Comparison of ENCODE assay signal across 8 mouse cellular contexts in the genomic region with DNA sequence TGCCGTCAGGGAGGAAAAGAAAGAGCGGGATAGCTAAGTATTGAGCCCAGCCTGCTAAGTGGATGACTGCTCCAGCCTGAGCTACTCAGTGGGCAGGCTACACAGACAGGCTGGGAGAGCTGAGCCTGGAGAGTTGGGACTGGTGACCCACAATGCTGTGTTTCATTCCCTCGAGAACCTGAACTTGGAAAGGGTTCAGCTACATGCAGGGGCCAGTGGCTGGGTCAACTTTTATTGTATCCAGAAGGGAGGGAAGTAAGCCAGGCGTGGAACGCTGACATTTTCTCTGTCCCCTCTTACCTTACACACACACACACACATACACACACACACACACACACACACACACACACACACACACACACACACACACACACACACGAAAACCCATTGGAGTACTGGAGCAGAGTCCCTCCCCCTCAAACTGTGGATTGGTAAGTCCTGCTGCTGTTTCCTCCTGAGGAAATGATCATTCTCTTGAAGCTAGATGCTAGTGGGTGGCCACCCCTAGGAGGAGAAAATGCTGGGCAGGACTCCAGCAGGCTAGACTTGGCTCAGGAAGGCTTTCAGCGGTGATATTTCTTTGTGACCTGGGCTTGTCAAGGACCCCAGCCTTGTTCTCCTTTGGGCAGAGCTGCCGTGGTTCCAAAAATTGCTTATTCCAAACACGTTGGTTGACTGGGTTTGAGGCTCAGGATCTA. TPM values are rescaled to one million over a fixed set of nuclear protein-coding genes. Genes with fewer than 3 reads are reported as not detected.
DNase-seq lines count a peak whose midpoint lies in the region; ATAC-seq and TF ChIP-seq lines count a peak whose summit lies in the region.

No protein-coding gene starts in this region.

- H3K9me3 ChIP-seq in forebrain, postnatal 0 days (ENCODE audit: low read length), result no peaks in the 10 kb centered on the region
- peaks cover 6% of the 10 kb centered on the region; the same call in 1 of the 2 replicates for H3K9me3 ChIP-seq in intestine, embryonic 14.5 days (ENCODE audit: control insufficient read depth, low read length)
- H3K9me3 ChIP-seq in liver, embryonic 13.5 days (replicated peaks), result no peaks in the 10 kb centered on the region

- 41% methylated on average over 9 of the region's 9 CpGs for WGBS in forebrain, postnatal 0 days
- WGBS in intestine, embryonic 14.5 days, result 20% methylated on average over 9 of the region's 9 CpGs
- WGBS in liver, embryonic 13.5 days (ENCODE audit: insufficient replicate concordance), result 18% methylated on average over 7 of the region's 9 CpGs

- H3K4me3 ChIP-seq in layer of hippocampus, adult 2 months, result no peak overlapping the region; the same call in 1 of the 2 replicates
- no peak overlapping the region for H3K4me3 ChIP-seq in forebrain, postnatal 0 days (ENCODE audit: low read depth, low read length)
- peak overlapping the region; percentile 57 for H3K4me3 ChIP-seq in intestine, embryonic 14.5 days (ENCODE audit: low read depth, low read length)
- H3K4me3 ChIP-seq in liver, embryonic 13.5 days (replicated peaks), result peak overlapping the region; percentile 60

- DNase-seq in layer of hippocampus, adult 2 months (ENCODE audit: low spot score in 2 of 2), result no peak
- no peak for DNase-seq in layer of hippocampus, postnatal 25 days (ENCODE audit: extremely low spot score in 1 of 2, low spot score in 1 of 2)
- no peak for DNase-seq in forebrain, postnatal 0 days
- DNase-seq in intestine, embryonic 14.5 days (ENCODE audit: low spot score), result peak; percentile 67
- no peak for DNase-seq in liver, embryonic 13.5 days
- peak; percentile 48 for DNase-seq in skeletal muscle tissue, adult 2 months (ENCODE audit: low read depth, low spot score)
- DNase-seq in cerebellum, postnatal 36 days, result no peak

- H3K4me2 ChIP-seq in forebrain, postnatal 0 days (ENCODE audit: low read depth), result 0 out of 2 replicates have a peak overlapping the region, but pooled peaks have one; percentile 2
- peak overlapping the region; percentile 60 for H3K4me2 ChIP-seq in intestine, embryonic 14.5 days (ENCODE audit: low read length)
- H3K4me2 ChIP-seq in liver, embryonic 13.5 days, result peak overlapping the region; percentile 63

- no peak overlapping the region for H3K9ac ChIP-seq in forebrain, postnatal 0 days
- no peak overlapping the region for H3K9ac ChIP-seq in intestine, embryonic 14.5 days (ENCODE audit: low read length)
- H3K9ac ChIP-seq in liver, embryonic 13.5 days, result peak overlapping the region; percentile 43; the same call in 1 of the 2 replicates

- H3K4me1 ChIP-seq in forebrain, postnatal 0 days (ENCODE audit: insufficient read depth), result no peaks in the 10 kb centered on the region
- peaks cover 20% of the 10 kb centered on the region for H3K4me1 ChIP-seq in intestine, embryonic 14.5 days (replicated peaks; ENCODE audit: control insufficient read depth, insufficient read depth, low read length)
- H3K4me1 ChIP-seq in liver, embryonic 13.5 days (replicated peaks), result peaks cover 50% of the 10 kb centered on the region

- H3K27ac ChIP-seq in layer of hippocampus, adult 2 months, result peak overlapping the region; percentile 36; the same call in 1 of the 2 replicates
- no peak overlapping the region for H3K27ac ChIP-seq in forebrain, postnatal 0 days (ENCODE audit: low read depth, low read length)
- peak overlapping the region; percentile 83 for H3K27ac ChIP-seq in intestine, embryonic 14.5 days (ENCODE audit: low read depth)
- peak overlapping the region; percentile 74 for H3K27ac ChIP-seq in liver, embryonic 13.5 days

- peak; percentile 15; the same call in 1 of the 2 replicates for TF ChIP-seq CTCF in layer of hippocampus, adult 2 months (conservative IDR thresholded peaks at IDR 0.05)
- no peak for TF ChIP-seq CTCF in forebrain, postnatal 0 days (IDR thresholded peaks at IDR 0.05; ENCODE audit: low read depth)

- ATAC-seq in forebrain, postnatal 0 days, result no peak; the same call in 1 of the 2 replicates
- ATAC-seq in intestine, embryonic 14.5 days (replicated peaks; ENCODE audit: low FRiP score, low TSS enrichment, low read depth), result no peak
- no peak for ATAC-seq in liver, embryonic 13.5 days (ENCODE audit: low read depth)
- no peak for ATAC-seq in erythroid progenitor cell, adult 5-6 weeks (replicated peaks; ENCODE audit: low FRiP score, poor library complexity, severe bottlenecking)

- peaks cover 23% of the 10 kb centered on the region for H3K27me3 ChIP-seq in forebrain, postnatal 0 days (ENCODE audit: insufficient read depth, low read length)
- no peaks in the 10 kb centered on the region; the same call in 1 of the 2 replicates for H3K27me3 ChIP-seq in intestine, embryonic 14.5 days (replicated peaks; ENCODE audit: control insufficient read depth, insufficient read depth, low read length)
- peaks cover 45% of the 10 kb centered on the region for H3K27me3 ChIP-seq in liver, embryonic 13.5 days

- no peaks in the 10 kb centered on the region for H3K36me3 ChIP-seq in forebrain, postnatal 0 days (ENCODE audit: insufficient read depth)
- no peaks in the 10 kb centered on the region for H3K36me3 ChIP-seq in intestine, embryonic 14.5 days (ENCODE audit: control insufficient read depth, insufficient read depth, low read length)
- H3K36me3 ChIP-seq in liver, embryonic 13.5 days, result 0 out of 2 replicates have a peak, but pooled peaks cover 6% of the 10 kb centered on the region

RNA-seq across cellular contexts. Expression of a gene that starts 2.8 kb away (rescaled TPM):
- 1 to 10 TPM; 5.7 to 6.9 TPM for total RNA-seq in layer of hippocampus, adult 2 months (2021)
- 1 to 10 TPM; 4.7 to 5.1 TPM for total RNA-seq in layer of hippocampus, postnatal 25 days (2021)
- total RNA-seq in forebrain, postnatal 0 days (2014; rRNA removed), result 3.6 and 6.2 TPM in 2 replicates
- polyA plus RNA-seq in forebrain, postnatal 0 days (2015; fragmentation: Nextera tagmentation; extraction: Ambion mirVana), result 4.6 and 7.8 TPM in 2 replicates
- 88.7 and 92.1 TPM in 2 replicates for polyA plus RNA-seq in intestine, embryonic 14.5 days (2014; fragmentation: Nextera tagmentation; extraction: Ambion mirVana)
- 20.6 and 24.3 TPM in 2 replicates for polyA plus RNA-seq in liver, embryonic 13.5 days (2015; fragmentation: Nextera tagmentation; extraction: Ambion mirVana)
- not detected in 2 replicates for total RNA-seq in erythroid progenitor cell, adult 5-6 weeks (2015; ENCODE audit: low replicate concordance)
- not detected in 2 replicates for total RNA-seq in erythroid progenitor cell, adult 5-6 weeks (2017; ENCODE audit: low replicate concordance)

RNA-seq across cellular contexts. Expression of a gene that starts 21.5 kb away (rescaled TPM):
- total RNA-seq in layer of hippocampus, adult 2 months (2021), result 1 to 10 TPM; 4.1 to 5.6 TPM
- 1 to 10 TPM; 3.1 to 3.3 TPM for total RNA-seq in layer of hippocampus, postnatal 25 days (2021)
- 1.3 and 2.0 TPM in 2 replicates for total RNA-seq in forebrain, postnatal 0 days (2014; rRNA removed)
- polyA plus RNA-seq in forebrain, postnatal 0 days (2015; fragmentation: Nextera tagmentation; extraction: Ambion mirVana), result 1.9 and 3.1 TPM in 2 replicates
- polyA plus RNA-seq in intestine, embryonic 14.5 days (2014; fragmentation: Nextera tagmentation; extraction: Ambion mirVana), result 2.8 and 3.4 TPM in 2 replicates
- polyA plus RNA-seq in liver, embryonic 13.5 days (2015; fragmentation: Nextera tagmentation; extraction: Ambion mirVana), result 1.3 and 1.6 TPM in 2 replicates
- not detected in 2 replicates for total RNA-seq in erythroid progenitor cell, adult 5-6 weeks (2015; ENCODE audit: low replicate concordance)
- 0.90 TPM in 1 of 2 replicates, not detected in the other for total RNA-seq in erythroid progenitor cell, adult 5-6 weeks (2017; ENCODE audit: low replicate concordance)

RNA-seq across cellular contexts. Expression of a gene that starts 29.1 kb away (rescaled TPM):
- 100 to 1,000 TPM; 126 to 128 TPM for total RNA-seq in layer of hippocampus, adult 2 months (2021)
- 100 to 1,000 TPM; 113 to 139 TPM for total RNA-seq in layer of hippocampus, postnatal 25 days (2021)
- 168 and 183 TPM in 2 replicates for total RNA-seq in forebrain, postnatal 0 days (2014; rRNA removed)
- polyA plus RNA-seq in forebrain, postnatal 0 days (2015; fragmentation: Nextera tagmentation; extraction: Ambion mirVana), result 198 and 200 TPM in 2 replicates
- 73.7 and 83.4 TPM in 2 replicates for polyA plus RNA-seq in intestine, embryonic 14.5 days (2014; fragmentation: Nextera tagmentation; extraction: Ambion mirVana)
- 20.9 and 25.3 TPM in 2 replicates for polyA plus RNA-seq in liver, embryonic 13.5 days (2015; fragmentation: Nextera tagmentation; extraction: Ambion mirVana)
- total RNA-seq in erythroid progenitor cell, adult 5-6 weeks (2015; ENCODE audit: low replicate concordance), result 1.7 and 4.3 TPM in 2 replicates
- 5.0 and 9.1 TPM in 2 replicates for total RNA-seq in erythroid progenitor cell, adult 5-6 weeks (2017; ENCODE audit: low replicate concordance)

RNA-seq across cellular contexts. Expression of a gene that starts 51.4 kb away (rescaled TPM):
- 1 to 10 TPM; 1.9 to 2.2 TPM for total RNA-seq in layer of hippocampus, adult 2 months (2021)
- total RNA-seq in layer of hippocampus, postnatal 25 days (2021), result 1 to 10 TPM; 1.8 to 2.0 TPM
- 0.69 and 0.81 TPM in 2 replicates for total RNA-seq in forebrain, postnatal 0 days (2014; rRNA removed)
- polyA plus RNA-seq in forebrain, postnatal 0 days (2015; fragmentation: Nextera tagmentation; extraction: Ambion mirVana), result 0.53 and 0.65 TPM in 2 replicates
- 1.1 and 1.3 TPM in 2 replicates for polyA plus RNA-seq in intestine, embryonic 14.5 days (2014; fragmentation: Nextera tagmentation; extraction: Ambion mirVana)
- polyA plus RNA-seq in liver, embryonic 13.5 days (2015; fragmentation: Nextera tagmentation; extraction: Ambion mirVana), result 3.3 and 3.8 TPM in 2 replicates
- 11.7 and 15.9 TPM in 2 replicates for total RNA-seq in erythroid progenitor cell, adult 5-6 weeks (2015; ENCODE audit: low replicate concordance)
- total RNA-seq in erythroid progenitor cell, adult 5-6 weeks (2017; ENCODE audit: low replicate concordance), result 16.7 and 22.9 TPM in 2 replicates

Comparison
In these comparisons a context has a peak if more than half of its experiments do, and no peak if none do; other contexts are left out.
1. DNase-seq: peak in intestine, embryonic 14.5 days (single experiment) and skeletal muscle tissue, adult 2 months (single experiment); none in layer of hippocampus, adult 2 months (0 of 2), layer of hippocampus, postnatal 25 days (0 of 2), forebrain, postnatal 0 days (single experiment), liver, embryonic 13.5 days (single experiment) and cerebellum, postnatal 36 days (0 of 2).
2. H3K4me3 ChIP-seq: peak in intestine, embryonic 14.5 days (single experiment) and liver, embryonic 13.5 days (single experiment); none in layer of hippocampus, adult 2 months (single experiment) and forebrain, postnatal 0 days (single experiment).
3. H3K4me2 ChIP-seq: peak in every context shown above with its lines; median percentile 63 in liver, embryonic 13.5 days; 60 in intestine, embryonic 14.5 days; 2 in forebrain, postnatal 0 days.
4. RNA of a gene that starts 29.1 kb away (total RNA-seq): 168 to 183 TPM in forebrain, postnatal 0 days, 113 to 139 TPM in layer of hippocampus, postnatal 25 days and 126 to 128 TPM in layer of hippocampus, adult 2 months; 1.7 to 9.1 TPM in erythroid progenitor cell, adult 5-6 weeks; every median in the first group is over 10 times any median in the second.